Mouse (Mus musculus) fat pad, adult 2 months (tissue): ENCODE measurements around the gene Pex14.
A peak's percentile ranks its signal among the peaks of the same experiment; 100 is the strongest.

ENCODE experiments used
- DNase-seq: peaks from one replicate; pipeline ENCODE4 v3.0.0-alpha.2; 2011; ENCODE audit warnings: low read depth, low spot score; ENCODE audit errors: extremely low read depth

Pex14 gene

DNA sequence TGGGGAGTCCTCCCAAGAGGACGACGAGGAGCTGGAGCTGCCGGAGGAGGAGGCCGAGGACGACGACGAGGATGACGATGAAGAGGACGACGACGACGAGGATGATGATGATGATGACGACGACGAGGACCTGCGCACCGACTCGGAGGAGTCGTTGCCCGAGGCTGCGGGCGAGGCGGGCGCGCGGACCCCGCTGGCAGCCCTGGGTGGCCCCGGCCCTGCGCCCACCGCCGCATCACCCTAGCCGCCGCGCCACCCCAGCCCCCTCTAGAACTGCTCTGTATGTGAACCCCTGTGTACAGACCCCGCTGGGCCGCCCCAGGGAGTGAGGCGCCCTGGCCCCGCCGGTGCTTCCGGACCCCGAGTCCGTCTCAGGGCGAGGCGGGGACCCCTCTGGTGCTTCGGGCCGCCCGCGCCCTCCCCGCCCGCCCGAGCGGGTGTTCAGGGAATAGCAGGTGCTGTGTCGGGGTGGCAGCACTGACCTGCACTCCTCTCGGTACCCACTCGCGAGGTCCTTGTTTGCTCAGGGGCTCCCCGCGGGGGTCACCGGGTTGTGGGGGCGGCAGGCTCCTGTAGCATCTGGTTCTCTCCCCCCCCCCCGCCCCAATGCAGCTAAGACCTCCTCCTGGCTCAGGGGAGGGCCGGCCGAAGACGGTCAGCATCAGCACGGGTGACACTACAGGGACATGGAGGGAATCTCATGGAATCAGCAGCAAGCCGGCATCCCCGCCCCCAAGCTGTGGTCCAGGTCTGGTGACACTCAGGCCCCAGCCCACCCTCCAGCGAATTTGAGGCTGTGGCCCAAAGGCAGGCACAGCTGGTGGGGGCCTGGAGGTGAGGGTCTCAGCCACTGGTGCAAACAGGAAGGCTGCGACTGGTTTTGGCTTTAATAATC, 147.1 kb downstream of the Pex14 start:
- DNase-seq = no peak

DNA sequence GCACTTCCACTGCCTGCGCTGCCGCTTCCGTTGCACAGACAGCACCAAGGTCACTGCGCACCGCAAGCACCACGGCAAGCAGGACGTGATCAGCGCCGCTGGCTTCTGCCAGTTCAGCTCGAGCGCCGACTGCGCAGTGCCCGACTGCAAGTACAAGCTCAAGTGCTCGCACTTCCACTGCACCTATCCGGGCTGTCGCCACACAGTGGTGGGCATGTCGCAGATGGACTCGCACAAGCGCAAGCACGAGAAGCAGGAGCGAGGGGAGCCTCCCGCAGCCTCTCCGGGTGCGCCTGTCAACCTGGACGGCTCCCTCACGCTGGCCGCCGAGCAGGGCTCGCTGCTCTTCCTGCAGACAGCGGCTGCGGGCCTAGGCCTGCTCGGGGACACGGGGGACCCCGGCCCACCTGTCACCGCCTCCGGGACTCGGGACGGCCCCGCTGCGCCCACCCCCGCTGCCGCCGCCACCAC, 147.8 kb downstream of the Pex14 start:
- no peak for DNase-seq

DNA sequence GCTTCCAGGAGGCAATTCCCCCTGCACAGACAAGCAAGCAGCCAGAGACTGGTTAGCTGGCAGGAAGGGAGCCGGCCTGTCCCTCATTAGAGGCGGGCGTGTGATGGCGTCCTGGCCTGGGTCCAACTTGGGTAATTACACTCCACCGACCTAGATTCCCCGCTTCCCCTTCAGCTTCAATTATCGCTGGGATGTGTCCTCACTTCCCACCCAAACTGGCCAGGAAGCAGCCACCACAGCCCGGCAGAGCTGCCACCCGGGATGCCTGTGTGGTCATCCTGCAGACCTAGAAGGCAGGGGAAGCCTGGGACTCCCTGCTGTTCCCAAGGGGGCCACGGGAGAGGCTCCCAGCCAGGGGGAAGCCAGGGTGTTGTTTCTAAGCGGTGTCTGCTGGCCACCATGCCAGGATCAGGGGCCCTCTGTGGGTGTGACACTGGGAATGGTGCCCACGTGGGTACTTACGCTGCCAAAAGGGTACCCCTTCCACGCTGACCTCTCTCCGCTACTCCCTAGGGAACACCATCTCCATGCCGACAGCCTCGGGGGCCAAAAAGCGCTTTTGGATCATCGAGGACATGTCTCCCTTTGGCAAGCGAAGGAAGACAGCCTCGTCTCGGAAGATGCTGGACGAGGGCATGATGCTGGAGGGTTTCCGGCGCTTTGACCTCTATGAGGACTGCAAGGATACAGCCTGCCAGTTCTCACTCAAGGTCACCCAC, 148.6 kb downstream of the Pex14 start:
- DNase-seq = no peak

DNA sequence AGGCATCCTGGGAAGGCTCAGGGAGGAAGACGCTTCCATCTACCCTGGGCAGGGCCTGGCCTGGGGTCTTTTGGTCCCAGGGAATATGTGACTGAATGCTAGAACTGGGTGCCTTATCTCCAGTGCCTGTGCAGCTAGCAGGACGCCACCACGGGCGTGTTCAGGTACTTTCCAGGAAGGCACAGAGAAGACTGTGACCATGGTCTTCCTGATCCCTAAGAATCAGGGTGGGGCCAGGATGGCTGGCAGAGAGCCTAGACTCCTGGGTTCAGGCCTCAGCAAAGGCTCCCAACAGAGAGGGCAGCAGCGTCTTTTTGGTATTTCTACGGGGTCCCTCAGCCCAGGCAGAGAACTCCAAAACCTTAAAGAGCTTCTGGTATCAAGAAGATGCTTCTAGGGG, 149.2 kb downstream of the Pex14 start:
- DNase-seq = no peak

DNA sequence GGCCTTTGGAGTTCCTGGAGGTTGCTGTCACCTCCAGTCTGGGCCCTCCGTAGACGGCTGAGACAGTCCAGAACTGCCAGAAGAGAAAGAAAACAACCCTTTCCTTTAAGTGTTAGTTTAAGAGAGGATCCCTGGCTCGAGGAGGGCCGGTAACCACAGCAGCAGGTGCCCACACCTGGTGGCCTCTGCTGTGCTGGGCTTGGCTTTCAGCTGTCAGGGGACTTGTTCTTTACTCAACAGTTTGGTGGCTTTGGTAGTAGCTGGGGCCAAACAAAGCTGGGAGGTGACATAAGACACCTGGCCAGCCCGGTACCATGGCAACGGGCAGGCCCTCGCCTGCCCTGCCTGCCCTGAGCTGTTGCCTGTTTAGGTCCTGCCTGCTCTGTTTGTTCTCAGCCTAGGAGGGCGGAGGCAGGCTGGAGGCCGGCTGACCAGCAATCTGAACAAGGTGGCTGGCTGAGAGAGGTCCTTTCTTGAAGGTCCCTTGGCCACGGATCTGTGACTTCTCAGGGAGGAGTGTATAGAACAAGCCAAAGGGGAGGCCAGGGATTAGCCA, 151.8 kb downstream of the Pex14 start:
- DNase-seq = peak; percentile 70

DNA sequence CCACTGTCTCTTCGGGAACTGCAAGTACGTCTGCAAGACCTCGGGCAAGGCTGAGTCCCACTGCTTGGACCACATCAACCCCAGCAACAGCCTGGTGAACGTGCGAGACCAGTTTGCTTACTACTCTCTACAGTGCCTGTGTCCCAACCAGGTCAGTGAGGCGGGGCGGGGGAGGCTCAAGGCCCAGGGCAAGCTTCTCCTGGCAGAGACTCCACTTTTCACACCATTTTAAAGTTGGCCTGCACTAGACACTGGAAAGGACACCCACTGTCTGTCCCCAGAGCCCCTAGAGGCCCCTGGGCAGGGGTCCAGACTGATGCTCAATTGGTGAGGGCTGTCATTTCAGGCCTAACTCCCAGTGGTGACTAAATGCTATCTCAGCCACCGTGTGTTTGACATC, 153.6 kb downstream of the Pex14 start:
- DNase-seq = peak; percentile 80

DNA sequence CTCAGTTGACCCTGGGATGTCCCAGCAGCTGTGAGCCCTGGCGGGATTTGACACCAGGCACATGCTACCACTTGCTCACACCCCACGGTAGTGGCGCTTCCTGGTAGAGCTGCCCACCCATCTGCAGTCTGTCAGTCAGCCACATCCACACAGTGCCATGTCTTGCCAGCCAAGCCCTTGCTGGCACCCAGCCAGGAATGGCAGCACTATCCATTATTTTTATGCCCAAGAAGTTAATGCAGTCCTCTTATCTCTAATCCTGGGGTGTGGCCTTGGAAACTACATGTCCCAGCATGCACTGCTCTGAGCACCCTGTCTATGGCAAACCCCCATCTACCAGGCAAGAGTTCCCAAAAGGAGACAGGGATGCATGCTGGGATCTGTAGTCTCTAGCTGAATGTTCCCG, 154.2 kb downstream of the Pex14 start:
- peak; percentile 67 for DNase-seq

DNA sequence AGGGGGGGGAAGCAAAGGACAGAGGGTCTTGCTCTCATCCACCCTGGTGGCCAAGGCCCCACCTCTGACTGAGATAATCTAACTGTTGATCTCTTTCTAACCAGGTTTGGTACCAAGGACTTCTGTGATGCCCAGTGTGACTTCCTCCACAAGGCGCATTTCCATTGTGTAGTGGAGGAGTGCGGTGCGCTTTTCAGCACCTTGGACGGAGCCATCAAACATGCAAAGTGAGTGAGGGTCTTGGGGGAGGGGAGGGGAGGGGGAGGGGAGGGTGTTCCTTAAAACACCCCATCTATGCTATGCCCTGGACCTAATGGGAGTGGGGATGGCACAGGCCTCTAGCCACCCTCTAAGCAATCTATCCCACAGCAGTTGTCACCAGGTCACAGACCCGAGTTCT, 156.6 kb downstream of the Pex14 start:
- DNase-seq = no peak

DNA sequence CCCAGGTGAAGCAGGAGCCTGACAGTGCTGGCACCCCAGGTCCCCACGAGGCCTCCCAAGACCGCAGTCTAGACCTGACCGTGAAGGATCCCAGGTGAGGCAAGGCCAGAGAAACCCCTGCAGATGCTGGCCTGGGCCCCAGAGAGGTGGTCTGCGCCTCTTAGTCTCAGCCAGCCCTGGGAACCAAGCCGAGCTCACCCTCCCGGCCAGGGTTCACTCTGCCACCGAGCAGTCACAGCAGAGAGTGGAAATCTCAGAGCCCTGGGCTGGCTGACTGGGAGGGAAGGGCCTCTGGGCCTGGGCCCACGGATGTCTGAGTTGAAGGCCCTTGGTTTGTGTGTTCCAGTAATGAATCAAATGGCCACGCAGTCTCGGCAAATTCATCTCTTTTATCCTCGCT, 158.4 kb downstream of the Pex14 start:
- DNase-seq = no peak

DNA sequence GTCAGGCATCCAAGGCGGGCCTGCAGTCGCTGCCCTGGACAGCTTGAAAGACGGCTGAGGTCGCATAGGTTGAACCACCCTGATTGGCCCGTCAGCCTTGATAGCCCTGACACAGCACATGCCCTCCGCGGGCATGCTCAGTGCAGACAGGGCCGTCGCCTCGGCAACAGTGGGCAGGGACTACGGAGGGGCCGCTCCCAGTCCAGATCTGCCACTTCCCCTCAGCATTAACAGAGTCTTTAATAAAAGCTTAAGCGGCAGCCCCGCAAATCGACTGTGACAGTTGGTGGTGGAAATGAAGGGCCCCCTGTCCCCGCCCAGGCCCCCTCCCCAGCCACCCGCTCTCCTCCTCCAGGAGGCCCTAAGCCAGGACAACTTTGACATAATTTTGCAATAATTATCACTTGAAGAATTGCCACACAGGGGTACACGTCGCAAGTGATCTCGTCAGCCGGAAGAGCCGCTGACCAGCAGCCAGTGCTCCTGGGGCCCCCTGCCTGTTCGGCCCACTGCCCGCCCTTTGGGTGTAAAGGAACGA, 158.9 kb downstream of the Pex14 start:
- DNase-seq = no peak

DNA sequence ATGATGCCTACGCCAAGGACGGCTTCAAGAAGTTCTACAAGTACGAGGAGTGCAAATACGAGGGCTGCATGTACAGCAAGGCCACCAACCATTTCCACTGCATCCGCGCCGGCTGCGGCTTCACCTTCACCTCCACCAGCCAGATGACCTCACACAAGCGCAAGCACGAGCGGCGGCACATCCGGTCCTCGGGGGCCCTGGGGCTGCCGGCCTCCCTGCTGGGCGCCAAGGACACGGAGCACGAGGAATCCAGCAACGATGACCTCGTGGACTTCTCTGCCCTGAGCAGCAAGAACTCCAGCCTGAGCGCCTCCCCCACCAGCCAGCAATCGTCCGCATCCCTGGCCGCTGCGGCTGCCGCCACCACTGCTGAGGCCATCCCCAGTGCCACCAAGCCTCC, 161.1 kb downstream of the Pex14 start:
- no peak for DNase-seq

DNA sequence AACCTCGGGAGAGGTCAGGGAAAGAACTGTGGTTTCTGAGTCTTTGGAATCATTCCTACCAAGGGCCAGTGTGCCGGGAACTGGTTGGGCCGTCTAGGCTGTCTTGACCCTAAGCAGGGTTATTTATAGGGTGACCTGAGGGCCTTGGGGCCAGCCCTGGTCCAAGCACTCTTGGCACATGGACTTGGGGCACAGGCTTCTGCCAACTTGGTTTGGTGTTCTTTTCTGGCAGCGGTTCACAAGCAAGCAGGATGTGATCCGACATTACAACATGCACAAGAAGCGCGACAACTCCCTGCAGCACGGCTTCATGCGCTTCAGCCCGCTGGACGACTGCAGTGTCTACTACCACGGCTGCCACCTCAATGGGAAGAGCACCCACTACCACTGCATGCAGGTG, 162.9 kb downstream of the Pex14 start:
- DNase-seq = peak; percentile 62

DNA sequence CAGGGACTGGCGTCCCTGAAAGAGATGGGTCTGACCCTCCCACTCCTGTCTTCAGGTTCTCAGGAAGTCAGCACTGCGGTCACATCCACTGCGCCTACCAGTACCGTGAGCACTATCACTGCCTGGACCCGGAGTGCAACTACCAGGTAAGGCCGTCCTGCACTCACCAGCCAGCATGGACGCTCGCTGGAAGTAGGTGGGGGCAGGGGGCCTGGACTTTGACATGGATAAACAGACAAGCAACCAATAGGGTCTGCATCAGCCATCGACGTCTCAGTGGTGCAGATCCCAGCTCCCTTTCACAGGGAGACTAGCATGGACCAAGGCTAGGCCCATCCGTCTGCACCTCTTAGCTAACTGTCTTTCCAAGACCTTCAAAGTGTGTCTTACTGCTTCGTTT, 163.6 kb downstream of the Pex14 start:
- no peak for DNase-seq

DNA sequence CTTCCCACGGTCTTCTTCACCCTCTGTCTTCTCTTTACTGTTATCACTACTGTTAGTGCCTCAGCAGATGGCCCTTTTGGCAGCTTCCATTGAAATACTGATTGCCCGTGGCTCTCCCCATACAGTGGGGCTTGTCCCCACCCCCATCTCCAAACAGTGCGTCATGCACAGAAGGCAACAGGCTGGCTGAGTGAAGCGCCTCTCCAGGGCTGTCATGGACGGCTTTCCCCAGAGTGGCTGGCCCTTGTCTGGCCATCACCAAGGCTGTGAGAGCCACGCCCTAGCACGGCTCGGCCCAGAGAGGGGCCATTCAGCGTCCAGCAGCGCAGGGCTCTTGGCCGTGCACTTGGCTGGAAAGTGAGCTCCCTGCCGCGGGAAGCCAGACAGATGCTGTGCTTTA, 164.5 kb downstream of the Pex14 start:
- no peak for DNase-seq

DNA sequence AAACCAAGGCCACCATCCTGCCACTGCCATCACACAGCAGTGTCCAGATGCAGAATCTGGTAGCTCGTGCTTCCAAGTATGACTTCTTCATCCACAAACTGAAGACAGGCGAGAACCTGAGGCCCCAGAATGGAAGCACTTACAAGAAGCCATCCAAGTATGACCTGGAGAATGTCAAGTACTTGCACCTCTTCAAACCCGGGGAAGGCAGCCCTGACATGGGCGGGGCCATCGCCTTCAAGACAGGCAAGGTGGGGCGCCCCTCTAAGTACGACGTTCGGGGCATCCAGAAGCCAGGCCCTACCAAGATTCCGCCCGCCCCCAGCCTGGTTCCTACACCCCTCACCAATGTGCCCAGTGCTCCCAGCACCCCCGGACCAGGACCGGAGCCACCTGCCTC, 166.6 kb downstream of the Pex14 start:
- DNase-seq = no peak

DNA sequence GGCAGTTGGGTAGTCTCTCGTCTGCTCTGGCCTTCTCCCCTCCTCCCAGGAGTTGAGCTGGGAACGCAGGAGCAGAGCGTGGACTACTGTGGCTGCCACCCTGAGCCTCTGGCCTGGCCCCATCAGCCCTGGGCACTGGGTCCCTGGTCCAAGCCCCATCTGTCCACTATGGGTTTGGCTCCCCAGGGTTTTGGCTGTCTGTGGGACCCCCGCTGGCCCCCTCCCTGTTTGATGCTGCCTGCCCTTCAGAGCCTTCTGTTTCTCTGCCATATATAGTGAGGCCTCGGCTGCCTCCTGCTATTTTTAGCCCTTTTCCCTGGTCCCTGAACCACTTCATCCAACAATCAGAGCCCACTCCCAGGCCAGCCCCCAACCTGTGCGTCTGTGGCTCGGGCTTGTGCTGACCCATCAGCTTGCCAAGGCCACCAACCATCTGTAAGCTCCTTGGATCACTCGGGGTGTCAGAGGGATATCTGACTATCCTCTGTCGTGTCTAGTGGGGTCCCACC, 168.9 kb downstream of the Pex14 start:
- DNase-seq = no peak

DNA sequence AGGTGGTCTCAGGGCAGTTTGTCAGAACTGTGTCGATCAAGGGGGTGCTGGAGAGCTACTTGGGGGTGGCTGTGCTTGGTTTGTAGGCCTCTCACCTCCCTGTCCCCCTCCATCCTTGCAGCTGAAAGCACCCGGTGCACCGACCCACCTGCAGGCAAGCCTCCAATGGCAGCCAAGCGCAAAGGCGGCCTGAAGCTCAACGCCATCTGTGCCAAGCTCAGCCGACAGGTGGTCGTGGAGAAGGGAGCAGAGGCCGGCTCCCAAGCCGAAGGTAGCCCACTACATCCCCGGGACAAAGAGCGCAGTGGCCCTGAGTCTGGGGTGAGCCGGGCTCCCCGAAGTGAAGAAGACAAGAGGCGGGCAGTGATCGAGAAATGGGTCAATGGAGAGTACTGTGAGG, 170.8 kb downstream of the Pex14 start:
- no peak for DNase-seq

DNA sequence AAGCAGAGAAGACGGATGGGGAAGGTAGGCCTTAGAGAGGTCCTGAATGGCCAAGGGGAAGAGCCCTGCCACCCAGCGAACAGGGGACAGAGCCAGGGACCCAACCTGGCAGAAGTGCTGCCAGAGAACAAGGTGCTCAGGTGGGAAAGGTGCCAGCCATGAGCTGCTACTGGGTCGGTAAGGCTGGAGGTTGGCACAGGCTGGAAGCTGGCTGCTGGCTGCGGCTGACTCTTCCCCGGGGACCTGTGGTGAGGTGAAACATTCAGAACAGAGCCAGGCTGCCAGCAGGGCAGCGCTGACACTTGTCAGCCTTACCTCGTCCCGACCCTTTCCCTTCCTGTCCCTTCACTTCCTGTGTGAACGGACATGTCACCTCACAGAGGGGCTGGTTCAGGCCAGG, 171.4 kb downstream of the Pex14 start:
- no peak for DNase-seq

DNA sequence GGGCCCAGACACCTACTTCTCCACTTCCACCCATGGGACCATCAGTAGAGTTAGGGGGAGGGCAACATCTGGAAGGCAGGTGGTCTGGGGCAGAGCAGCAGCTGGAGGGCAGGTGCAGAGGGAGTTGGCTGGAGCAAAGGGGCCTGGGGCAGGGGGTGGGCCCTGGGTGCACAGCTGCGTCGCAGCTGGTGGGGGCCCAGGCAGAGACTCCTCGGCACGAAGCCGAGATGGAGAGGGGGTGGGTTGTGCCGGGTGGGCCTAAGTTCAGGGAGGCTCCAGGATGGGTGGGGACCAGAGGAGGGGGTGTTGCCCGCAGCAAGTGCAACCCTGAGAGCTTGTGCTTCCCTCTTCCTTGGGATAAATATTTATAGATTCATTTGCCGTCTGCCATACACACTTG, 173.2 kb downstream of the Pex14 start:
- DNase-seq = no peak

DNA sequence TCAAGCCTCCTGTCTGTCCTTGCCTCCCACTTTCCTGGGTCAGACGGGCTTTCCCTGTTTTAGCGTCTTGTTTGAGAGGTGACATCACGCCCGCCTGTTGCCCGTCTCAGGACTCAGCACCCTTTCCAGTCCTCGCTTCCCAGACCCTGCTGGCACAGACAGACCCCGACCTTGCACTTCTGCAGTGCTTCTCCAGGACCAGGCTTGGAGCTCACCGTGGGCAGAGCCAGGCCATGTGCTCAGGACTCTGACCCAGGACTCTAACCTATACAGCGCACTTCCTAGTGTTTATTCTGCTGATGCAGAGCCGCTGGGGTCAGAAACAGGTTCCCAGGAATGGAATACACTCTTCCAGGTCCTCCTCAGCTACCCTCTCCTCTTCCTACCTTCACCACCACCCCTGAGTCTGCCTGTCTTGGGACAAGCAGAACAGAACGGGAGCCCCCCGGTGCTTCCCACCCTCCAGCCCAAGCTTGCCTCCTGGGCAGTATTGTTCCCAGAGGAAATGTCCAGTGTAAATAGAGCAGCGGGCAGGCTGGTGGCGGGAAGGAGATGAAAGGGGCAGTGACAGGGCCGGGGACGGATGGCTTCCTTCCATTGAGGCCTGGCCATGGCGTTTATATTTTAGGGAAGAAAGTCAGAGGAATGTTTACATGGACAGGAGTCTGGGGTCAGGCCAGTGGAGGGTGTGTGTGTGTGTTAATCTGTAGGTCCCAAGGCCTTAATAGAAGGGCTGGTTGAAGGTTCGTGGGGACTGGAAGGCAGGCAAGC, 173.9 kb downstream of the Pex14 start:
- no peak for DNase-seq

DNA sequence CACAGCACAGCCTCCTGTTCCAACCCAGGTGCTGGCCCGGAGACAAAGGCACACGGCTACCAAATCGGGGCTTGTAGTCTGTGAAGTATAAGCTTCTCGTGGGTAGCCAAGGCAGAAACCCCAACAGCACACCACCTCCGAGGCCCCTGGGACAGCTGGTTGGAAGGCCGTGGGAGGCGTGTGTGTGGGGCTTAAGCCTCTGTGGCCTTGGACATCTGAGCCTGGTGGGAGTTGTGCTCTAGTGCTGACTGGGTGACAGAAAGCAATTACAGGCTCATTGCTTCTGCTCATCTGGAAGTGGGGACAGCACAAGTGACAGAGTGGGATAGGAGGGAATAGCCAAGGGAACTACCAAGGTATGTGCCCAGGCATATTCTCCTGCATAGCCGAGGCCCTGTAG, 175.7 kb downstream of the Pex14 start:
- no peak for DNase-seq
